Mouse (Mus musculus): ENCODE results near the gene Ano4.

GRCm38 (mm10) chr10:89092350-89093040, 252.1 kb downstream of the Ano4 start:
- TF ChIP-seq CTCF (IDR thresholded peaks at IDR 0.05; ENCODE audit: borderline replicate concordance, insufficient read depth, low read length) (no peak), POLR2A (IDR thresholded peaks at IDR 0.05; ENCODE audit: low read depth, low read length) (no peak)

Data from embryonic fibroblast, embryonic 13.5 days (primary cell).